Mouse (Mus musculus) kidney, adult 2 months (tissue): ENCODE measurements around the gene Megf11.
"Not testable (repeated sequence)": the region's sequence is repeated elsewhere in the genome, so short reads cannot be mapped to it uniquely, and the experiment has no call there.

ENCODE experiments used
- CTCF ChIP-seq: fragments of 200-500 bp; conservative IDR thresholded peaks from 2 replicates; pipeline ENCODE4 v1.5.1; 2011; ENCODE audit warnings: low read depth, mild to moderate bottlenecking, control low read depth, low read length, moderate library complexity, mixed read lengths; ENCODE audit not compliant: insufficient read depth, insufficient read length
- POLR2A ChIP-seq: fragments of 200-500 bp; IDR thresholded peaks from one replicate; pipeline ENCODE4 v1.6.1; 2011; ENCODE audit warnings: low read depth, low read length, control low read depth

DNA sequence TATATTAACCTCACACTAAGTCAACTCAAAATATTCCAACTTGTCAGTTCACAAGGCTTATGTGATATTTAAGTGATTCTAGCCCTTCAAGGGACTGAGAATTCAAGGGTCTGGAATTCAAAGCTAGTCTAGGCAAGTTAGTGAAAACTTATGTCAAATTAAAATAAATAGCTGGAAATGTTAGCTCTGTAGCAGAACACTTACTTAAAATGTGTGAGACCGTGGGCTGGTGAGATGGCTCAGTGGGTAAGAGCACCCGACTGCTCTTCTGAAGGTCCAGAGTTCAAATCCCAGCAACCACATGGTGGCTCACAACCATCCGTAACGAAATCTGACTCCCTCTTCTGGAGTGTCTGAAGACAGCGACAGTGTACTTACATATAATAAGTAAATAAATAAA, 324.9 kb downstream of the Megf11 start:
- not testable (repeated sequence) for TF ChIP-seq CTCF, POLR2A
